Mouse (Mus musculus): ENCODE results near the gene Lamtor3.

The Lamtor3 gene

DNA sequence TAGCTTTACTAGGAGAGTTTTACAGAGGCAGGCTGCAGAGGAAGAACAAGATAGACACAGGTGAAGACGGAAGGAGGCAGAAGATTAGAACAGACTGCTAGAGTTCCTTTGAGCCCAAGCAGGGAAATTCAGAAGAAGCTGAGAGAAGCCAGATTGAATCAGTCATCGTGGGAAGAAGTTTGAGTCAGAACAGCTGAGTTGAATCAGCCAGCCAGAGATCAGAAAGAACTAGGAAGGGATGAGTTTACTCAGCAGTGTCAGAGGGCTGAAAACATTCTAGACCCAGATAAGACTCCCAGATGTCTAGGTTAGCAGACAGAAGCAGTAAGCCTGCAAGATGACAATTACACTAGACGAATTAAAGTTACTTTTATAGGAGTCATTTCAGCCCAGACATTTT, 15.7 kb downstream of the Lamtor3 start:
- peak; percentile 27 for DNase-seq (ENCODE audit: low read depth, low spot score)

DNA sequence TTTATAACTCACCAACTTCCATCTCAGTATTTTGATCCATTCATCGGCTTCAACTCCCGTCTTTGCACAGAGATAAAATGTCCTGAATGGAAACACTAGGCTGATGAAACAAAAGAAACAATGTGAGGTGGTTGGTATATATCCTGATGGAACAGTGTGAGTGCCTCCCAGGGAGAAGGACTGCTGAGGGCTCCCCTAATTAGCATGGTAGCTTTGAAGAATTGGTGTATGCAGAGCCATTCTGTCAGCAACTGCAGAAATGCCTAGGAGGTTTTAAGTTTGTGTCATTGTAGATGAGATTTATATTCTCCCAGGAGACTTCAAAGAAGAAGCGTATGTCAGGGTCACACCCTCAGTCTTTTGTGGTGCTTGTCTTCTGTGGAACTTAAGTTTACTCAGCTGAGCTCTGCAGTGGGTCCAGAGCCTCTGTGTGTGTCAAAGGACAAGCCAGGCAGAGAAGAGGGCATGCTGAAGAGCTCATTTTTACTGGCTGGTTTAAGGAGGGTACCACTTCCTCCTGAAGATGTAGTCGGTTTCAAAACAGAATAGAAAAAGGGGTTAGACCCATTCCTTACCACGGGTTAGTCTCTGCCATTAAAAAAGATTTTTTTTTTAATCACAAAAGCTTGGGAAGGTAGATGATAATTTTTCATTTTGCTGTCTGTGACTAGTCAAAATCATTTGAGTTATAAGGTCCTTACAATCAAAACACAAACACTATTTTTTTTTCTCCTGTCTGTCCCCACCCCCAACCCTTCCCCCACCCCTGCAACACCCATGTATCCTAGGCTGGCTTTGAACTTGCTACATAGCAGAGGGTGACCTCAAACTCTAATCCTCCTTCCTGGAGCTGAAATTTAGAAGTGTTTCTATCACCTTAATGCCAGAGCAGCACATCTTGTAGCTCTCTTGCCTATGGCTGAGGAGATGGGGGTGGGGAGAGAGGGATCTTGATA, 17.5 kb downstream of the Lamtor3 start:
- no peak for DNase-seq (ENCODE audit: low read depth, low spot score)

DNA sequence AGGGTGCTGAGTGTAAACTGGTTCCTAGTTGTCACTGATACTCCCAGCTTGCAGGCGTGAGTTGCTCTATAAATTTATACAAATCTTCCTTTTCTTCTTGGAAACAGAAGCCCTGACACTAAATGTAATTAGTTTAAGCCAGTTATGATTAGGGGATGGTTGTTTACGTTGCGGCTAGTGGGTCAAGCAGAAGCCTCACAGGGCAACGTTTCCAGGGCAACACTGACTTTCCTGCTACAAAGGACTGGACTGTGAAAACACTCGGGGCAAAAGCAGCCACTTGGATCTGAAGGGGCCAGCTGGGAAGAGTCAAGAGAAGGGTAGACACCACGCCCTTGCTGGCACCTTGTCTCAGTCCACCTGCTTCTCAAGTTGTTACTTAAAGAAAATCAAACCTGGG, 18.2 kb downstream of the Lamtor3 start:
- DNase-seq (ENCODE audit: low read depth, low spot score): no peak

DNA sequence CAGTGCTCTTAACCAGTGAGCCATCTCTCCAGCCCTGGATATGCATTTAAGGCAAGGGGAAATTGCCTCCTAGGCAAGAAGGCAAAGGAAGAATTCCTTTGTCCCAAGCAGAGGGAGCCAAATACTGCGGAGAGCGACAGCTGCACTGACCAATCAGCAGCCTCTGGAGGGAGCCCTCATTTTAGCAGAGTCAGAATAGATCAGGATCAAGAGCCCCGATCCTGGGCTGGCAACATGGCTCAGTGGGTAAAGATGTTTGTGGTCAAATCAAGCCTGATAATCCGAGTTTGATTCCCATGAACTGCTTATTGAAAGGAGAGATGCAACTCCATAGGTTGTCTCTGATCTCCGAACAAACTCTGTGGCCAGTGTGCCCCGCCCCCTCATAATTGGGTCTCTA, 20.3 kb downstream of the Lamtor3 start:
- no peak for DNase-seq (ENCODE audit: low read depth, low spot score)

DNA sequence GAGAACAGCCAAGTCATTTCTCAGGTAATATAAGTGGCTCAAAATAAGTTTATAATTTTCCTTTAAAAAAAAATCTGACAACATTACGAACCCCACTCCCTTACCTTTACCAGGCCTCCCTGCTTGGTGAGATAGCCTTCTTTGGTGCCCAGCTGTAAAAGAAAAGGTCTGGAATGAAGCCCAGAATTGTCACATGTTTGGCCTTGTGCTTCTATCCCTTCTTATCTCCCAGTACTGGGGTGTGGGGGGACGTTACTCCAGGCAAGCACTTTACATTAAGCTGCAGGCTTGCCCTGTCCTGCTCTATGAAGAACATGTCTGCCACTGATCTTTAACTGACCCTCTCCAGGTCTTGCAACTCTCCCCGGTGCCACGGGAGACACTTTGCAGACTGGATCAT, 22.5 kb downstream of the Lamtor3 start:
- DNase-seq (ENCODE audit: low read depth, low spot score): no peak

DNA sequence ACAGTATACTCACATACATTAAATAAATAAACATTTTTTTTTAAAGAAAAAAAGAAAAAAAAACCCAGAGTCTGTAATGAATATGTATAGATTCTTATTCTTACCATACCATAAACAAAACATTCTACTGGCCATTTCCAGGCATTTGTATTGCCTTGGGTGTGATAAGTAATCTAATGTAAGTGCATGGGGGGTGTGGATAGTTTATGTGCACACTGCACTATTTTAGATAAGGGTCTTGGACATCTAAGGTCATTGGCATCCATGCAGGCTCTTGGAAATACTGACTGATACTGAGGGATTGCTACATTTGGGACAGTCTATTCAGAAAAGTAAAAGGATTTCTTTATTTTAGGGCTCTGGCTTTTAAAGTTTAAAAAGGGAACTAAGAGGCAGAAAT, 23.2 kb downstream of the Lamtor3 start:
- DNase-seq (ENCODE audit: low read depth, low spot score): no peak

DNA sequence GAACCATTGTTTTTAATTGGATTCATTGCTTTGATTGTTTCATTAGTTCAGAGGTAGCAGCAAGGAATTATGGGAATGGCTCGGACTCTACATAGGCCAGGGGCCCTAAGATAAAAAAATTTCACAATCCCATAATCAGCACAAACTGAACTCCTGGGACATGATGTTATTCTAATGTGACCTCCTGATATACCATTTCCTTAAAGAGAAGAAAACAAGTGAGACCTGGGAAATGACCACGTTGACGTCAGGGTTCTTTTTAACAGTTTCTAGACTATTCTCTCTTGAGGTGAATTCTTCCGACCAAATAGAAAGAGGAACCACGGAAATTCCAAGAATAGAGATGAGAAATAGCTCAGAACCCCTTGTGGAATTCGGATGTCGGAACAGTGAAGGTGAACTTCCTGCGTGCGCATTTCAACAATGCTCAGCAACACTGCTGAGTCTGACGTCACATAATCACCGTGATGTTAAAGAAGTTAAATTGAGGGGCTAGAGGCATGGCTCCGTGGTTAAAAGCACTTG, 23.9 kb downstream of the Lamtor3 start:
- DNase-seq (ENCODE audit: low read depth, low spot score): no peak

DNA sequence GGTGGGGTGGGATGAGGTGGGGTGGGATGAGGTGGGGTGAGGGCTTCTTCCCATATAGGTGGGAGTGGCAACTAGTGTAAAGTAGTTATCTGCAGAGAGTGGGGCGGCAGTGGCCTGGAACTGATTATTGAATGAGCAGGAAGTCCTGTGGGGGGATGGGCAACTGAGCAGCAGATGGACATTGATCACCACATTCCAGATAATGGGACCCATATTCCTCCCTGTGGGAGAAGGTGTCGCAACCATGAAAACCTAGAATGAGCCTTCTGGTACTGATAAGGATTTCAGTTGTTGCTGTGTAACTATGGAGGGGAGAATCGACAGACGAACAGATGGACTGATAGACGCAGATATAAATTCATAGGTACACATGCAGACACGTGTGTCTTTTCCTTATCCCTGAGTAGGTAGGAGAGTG, 25.4 kb downstream of the Lamtor3 start:
- DNase-seq (ENCODE audit: low read depth, low spot score): no peak

DNA sequence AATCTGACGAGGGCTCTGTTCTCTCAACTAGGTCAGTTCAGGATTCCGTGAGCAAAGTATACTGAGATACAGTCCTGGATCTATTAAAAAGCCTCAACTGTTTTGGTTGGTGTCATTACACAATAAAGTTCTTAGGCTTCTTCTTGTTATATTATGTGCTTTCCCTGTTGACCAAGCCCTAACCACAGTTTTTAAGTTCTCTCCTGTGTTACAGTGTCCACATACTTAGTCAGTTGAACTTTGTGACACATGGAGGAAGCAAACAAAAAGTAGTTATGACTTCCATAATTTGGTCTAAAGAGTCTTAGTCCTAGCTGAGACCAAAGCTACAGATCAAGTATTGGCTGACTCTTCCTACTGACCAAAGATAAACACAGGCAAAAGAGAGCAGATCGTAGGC, 28.5 kb downstream of the Lamtor3 start:
- DNase-seq (ENCODE audit: low read depth, low spot score): no peak

DNA sequence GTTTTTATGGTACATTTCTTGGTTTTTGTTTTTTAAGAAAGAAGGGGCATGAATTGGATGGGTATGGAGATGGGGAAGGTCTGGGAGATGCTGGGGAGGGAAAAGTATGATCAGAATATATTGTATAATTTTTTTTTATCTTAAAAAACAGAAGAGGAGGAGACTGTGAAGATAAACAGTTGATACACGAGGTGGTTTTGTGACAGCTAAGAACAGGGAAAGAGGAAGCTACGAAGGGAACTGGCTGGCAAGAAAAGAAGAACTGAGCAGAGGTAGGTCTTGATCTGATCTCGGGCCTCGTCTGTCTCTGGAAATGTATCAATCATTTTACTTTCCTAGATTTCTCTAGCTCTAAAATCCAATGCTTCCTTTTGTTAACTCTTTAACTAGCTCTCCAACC, 29.2 kb downstream of the Lamtor3 start:
- DNase-seq (ENCODE audit: low read depth, low spot score): no peak

DNA sequence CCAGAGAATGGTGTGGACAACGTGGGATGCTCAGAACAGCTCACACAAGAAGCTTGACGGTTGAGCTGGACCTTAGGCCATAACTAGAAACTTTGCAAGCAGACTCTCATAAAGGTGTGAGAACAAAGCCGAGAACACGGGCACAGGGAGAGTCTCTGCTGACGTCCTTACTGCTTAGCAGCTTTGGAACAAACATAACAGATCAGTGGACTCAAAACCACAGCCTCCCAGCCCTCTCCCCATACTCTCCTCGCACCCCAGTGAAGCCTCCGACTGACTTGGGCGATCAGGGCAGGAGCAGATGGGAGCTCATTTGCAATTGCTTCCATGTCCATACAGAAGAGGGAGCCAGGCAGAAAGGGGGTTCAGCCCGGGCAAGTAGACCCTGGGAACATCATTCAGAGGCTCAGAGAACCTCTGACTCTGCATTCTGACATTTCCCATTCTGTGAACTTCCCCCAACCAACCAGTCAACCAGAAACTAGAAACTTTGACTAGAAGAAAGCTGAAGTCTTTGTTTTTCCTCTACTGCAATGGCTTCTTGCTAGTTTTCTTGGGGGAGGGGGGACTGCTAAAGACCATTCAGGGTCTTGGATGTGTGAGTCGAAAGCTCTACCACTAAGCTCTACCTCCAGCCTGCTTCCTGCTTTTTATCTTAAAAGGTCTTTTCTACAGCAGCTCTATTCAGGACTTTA, 32.0 kb downstream of the Lamtor3 start:
- DNase-seq (ENCODE audit: low read depth, low spot score): peak; percentile 44

DNA sequence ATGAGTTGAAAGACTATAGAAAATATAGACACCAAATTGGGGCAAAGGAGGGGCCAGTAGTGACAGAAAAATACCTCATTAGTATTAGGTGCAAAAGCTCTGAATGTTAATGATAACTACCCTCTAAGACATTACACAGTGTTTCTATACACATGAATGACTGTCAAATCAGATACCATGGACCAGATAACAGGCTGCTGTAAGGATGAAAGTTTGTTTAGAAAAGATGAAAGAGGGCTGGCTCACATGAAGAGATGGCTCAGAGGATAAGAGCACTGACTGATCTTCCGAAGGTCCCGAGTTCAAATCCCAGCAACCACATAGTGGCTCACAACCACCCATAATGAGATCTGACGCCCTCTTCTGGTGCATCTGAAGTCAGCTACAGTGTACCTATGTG, 33.0 kb downstream of the Lamtor3 start:
- peak; percentile 38 for DNase-seq (ENCODE audit: low read depth, low spot score)

DNA sequence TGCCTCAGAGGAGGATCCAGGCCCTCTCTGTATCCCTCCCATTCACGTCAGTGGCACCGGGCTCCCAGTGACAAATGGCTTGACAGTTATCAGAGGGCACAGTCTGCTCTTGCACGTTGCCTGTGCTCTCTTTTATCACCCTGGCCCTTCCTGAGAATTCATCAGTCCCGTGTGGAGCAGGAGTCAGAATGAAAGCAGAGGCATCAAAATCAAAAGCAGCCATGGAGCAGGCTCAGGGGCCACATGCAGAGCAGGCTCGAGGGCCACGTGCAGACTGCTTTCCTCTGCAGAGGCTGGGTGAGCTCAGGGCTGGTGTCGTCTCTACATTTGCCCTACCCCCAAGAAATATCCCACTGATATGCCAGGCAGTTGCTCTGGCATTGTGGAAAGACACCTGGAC, 33.5 kb downstream of the Lamtor3 start:
- peak; percentile 43 for DNase-seq (ENCODE audit: low read depth, low spot score)

DNA sequence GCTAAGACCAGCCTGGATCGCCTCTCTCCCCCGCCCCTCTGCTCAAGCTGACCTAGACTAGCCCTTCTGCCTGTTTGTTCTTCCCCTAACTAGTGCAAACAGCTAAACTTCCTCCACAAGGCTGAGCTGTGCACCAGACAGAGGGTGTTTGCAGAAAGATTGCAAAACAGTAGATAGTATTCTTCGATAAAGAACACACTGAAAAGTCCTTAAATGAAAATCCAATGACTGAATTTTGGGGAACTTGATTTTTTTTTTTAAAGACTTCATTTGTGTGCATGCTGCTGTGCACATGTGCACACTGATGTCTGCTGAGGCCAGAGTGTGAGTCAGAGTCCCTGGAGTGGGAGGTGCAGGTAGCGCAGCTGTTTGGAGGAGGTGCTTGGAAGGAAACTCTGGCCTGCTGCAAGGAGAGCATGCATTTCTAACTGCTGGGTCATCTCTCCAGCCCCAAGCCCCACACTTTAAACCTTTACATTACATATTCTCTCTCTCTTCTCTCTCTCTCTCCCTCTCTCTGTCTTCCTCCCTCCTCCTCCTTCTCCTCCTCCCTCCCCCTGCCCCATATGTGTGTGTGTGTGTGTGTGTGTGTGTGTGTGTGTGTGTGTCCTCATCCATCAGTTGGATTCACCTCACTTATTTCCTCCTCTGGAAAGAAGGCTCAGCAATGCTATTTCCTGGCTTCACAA, 34.1 kb downstream of the Lamtor3 start:
- DNase-seq (ENCODE audit: low read depth, low spot score): peak; percentile 68

DNA sequence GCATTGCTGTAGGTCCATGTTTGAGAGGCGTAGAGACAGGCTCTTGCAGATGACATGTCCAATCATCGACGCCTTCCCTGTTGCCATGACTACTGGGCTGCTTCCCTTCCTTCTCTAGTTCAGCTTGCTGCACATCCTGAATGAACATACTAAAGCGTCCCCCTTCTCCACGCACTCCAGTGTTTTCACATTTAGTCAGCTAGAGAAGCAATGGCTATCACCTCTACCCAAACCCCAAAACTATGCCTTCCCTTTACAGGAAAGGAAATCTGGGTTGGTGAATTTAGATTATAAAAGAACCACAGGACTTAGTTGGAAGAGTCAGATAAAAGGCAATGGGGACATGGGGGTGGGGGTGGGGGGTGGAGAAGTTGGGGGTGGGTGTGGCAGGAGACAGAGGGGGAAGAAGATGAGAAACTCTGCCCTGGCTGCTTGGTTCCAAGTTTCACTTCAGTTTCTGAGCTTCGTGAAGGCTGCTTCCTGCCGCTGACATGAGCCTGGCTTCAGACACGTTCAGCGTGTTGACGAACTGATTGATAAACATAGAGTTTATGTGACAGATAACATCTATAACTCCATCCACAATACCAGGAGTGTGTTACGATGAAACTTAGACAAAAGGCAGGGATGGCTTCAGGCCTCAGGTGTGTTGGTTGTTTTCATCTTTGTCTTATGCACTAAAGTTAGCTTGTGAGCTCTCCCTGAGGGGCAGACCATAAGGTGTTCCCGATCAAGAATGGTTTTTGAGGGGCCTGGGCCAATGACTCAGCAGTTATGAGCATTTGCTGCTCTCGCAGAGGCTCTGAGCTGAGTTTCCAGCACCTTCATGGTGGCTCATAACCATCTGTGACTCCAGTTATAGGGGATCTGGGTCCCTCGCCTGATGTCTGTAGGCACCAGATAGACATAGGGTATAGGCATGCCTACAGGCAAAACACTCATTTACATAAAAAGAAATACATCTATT, 34.9 kb downstream of the Lamtor3 start:
- DNase-seq (ENCODE audit: low read depth, low spot score): peak; percentile 88

DNA sequence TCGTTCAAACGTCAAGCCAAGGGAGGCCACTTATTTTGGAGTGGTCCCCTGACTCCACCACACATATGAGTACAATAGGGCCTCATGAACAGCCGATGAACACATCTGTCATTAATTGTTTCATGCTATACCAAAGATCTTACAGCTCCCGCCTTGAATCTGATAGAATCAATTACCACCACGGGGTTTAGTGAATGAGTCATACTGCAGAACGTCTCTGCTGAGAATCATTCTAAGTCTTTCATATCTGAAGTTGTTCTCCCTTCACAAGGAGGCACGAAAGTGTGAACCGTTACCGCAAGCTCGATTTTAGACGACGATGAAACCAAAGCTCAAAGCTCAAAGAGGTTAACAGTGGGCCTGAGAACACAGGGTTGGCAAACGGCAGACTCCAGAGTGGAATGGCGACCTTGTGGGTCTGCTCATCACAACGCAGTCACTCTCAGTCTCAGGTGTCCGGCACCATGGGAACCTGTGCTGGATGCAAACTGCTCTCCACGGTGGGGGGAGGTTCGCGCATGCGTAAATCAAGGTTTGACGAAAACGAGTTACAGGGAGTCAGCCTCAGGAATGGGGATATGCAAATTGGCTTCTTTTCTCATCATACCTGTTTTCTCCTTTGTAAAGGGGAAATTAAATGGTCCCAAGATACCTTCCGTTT, 36.1 kb downstream of the Lamtor3 start:
- peak; percentile 85 for DNase-seq (ENCODE audit: low read depth, low spot score)

DNA sequence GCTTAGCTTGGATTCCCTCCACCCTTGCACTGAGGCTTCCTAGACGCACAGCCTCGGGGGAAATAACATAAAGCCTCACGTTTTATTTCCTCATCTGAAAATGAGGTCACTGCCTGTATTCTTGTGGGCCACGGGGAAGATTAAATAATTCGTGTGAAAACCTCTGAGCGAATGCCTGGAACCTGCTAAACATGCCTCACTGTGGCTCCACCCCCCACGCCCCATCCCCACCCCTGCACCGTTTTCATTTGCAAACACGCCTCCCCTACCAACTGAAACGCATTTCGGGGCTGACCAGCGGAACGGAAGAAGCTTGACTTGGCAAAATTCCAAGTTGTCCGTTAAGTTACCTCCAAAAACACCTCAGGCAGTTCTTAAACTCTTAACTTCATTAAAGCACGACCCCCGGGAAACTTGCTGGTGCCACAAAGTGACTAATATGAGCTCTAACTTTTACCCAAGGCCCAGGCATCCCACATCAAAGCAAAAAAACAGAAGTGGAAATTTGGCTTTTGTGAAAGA, 37.3 kb downstream of the Lamtor3 start:
- DNase-seq (ENCODE audit: low read depth, low spot score): peak; percentile 73

DNA sequence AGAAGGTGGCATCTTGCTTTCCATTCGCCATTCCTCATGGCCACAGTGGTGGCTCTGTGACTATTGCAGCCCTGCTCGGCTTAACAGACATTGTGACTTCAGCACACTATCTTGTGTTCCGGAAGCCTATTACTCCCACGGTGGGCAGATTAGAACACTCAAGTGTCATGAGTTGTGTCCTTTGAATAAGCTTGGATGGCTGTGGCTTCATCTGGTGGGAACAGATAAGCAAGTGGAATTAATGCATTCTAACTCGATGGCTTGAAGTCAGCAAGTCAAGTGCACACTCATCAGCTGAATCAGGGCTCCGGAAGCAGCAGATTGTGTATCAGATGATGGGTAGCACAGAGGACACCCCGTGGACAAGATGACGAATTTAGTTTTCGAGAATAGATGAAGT, 39.6 kb downstream of the Lamtor3 start:
- no peak for DNase-seq (ENCODE audit: low read depth, low spot score)

DNA sequence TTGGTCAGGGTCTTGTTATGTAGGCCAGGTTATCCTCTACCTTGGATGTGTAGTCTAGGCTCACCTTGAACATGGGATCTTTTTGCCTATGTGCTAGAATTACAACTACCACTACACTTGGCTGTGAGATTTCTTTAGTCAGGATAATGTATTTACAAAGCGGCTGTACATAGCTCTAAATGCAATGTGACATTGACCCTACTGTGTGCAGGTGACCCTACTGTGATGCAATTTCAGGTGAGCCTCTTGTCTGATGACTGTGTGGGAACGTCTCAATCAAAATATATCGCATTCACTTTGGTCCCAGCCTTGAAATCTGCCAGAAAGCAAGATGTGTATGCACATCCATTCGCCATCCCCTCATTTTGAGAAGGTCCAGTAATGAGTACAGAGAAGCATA, 40.0 kb downstream of the Lamtor3 start:
- DNase-seq (ENCODE audit: low read depth, low spot score): no peak

DNA sequence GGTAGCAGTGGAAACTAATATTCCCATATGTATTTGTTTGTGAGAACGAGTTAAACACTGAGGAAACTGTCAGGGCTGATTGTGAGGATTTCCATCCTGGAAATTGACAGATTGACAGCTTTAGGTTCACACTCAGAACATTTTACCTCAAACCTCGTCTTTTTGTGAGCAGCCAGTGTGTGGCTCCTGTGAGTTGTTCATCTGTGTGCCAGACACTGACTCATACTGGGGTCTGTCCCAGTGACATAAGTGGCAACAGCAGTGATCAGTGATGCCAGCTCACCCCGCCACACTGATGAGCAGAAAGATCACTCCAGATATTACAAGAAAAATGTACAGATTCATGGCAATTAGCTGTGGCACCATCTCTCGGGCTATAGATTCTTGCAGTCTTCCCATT, 41.1 kb downstream of the Lamtor3 start:
- DNase-seq (ENCODE audit: low read depth, low spot score): no peak

Data from CD4-positive helper T cell, adult 2 months (primary cell).